Mouse (Mus musculus) lung, postnatal 10 days (tissue): Measurements from ENCODE around the gene Slc45a3.

Experiments
- DNase-seq: peaks from one replicate; pipeline ENCODE4 v3.0.0; 2021

Gene Slc45a3

DNA sequence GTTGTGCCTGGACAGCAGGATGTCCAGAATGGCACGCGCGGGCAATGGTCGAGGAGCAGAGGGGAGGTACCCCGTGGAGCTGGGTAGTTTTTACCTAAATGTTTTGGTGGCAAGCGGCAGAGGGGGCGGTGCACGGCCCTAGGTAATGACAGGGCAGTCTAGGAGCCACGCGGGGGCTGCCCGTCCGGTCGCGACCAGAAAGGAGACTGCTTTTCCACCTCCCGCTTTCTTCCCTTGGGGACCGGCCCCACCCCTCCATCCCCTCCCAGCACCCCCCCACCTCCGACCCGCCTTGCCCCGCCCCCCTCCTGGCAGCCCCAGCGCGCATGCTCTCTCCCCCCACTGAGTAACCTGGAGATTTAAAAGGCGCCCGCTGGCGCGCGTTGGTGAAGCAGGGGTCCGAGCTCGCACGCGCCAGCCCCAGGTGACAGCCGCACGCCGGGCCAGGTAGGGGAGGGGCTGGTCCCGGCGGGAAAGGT lies at the start of gene Slc45a3:
TSS of gene Slc45a3 (plus strand) at position 362 of the 479 bp plus-strand sequence.
- peak; percentile 29 for DNase-seq

- no peak for DNase-seq
Observed at GRCm38 (mm10) chr1:131917634-131918033, 45.1 kb upstream of the Slc45a3 start.

- no peak for DNase-seq
Observed at GRCm38 (mm10) chr1:131919052-131919451, 43.7 kb upstream of the Slc45a3 start.

DNA sequence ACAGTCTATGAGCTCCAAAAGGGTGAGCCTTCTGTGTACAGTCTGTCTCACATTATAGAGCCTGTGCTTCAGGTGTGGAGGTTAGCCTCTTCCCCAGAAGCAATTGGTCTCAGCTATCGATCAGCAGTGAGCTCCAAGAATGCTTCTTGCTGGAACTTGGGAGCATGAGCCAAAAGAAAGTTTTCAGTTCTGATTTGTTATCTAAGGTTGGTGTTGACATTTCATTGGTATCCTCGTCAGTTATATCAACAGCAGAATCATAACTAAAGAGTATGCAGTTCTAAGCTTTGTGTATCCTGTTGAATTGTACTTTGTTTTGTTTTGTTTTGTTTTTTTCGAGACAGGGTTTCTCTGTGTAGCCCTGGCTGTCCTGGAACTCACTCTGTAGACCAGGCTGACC lies 40.7 kb upstream of the Slc45a3 start:
- DNase-seq: no peak

DNA sequence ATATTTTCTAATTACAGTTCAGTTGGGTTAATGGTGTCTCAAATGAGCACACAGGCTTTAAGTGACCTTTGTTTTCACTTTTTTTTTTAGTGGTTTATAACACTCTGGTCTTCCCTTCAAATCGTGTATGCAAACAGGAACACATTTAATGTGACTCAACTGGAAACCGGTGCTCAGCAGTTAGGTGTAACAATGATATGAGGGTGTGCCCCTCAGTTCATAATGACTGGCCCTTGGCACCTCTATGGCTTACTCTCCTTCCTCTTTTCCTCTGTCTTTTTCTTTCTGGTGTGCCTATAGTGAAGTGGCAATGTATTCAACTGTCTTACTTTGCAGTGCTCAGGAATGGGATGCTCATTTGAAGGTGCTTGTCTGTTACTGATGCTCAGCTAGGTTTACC lies 29.3 kb upstream of the Slc45a3 start:
- DNase-seq: no peak

DNA sequence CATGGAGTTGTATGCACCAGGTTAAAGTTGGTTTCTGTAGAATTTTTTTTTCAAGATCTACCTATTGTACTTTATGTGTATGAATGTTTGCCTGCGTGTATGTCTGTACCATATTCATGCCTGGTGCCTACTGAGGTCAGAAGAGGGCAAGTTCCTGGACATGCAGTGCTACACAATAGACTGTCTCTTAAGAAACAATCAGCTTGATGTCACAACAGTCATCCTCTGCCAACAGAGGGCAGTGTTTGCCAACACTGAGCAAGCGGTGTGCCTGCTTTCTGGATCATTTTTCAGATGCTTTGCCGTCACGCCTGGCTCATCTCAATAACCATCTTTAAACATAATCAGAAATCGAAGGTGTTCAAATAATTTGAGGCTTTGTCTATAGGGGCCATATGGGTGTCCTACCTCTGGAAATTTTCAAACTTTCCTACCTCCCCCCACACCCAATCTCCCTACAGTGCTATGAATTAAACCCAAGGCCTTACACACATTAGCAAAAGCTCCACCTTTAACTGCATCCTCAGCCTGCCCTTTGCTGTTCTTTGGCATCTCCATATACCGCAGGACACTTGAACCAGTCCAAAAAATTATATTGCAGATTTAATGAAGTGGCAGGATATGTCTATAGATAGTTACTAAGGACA lies 25.0 kb upstream of the Slc45a3 start:
- peak; percentile 78 for DNase-seq

DNA sequence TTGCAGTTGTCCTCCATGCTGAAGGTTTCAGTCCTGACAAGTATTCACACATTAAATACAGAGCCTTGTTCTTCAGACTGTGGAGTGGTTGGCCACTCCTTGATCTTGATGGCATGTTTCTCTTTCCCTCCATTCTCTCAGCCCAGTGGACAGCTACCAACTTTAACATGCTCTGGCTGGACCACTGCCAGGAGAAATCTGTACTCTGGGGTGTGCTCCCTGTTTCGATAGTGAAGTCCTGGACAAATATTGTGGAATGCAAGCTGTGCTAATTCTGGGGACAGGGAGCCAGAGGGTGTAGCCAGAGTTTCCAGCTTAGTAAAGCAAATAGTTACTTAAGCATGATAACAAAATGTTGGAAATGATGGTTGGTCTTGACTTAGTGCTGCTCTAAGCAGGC lies 24.0 kb upstream of the Slc45a3 start:
- DNase-seq: peak; percentile 70

DNA sequence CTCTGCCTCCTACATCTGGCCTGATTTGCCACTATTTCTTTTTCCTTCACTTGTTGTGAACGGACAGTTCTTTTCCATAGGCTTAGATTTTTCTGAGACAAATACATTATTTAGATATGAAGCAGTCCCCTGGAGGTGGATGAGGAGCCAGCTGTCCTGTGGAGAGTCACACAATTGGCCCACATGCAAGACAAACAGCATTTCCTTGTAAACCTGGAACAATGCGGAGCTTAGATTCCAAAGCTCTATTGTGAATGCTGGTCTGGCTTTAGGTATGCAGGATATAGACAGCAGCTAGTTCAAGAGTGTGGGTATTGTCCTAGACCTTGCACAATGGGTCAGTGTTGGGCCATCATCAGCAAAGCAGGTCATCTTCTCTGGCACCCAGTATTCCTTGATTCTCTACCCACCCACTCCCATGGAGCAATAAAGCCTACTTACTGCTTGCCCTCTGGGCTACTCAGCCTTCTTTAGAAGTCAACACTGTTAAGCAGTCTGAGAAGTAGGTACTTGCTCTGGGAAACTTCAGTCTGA lies 22.0 kb upstream of the Slc45a3 start:
- no peak for DNase-seq

GRCm38 (mm10) chr1:131941501-131941900 lies 21.3 kb upstream of the Slc45a3 start:
- DNase-seq: no peak

DNA sequence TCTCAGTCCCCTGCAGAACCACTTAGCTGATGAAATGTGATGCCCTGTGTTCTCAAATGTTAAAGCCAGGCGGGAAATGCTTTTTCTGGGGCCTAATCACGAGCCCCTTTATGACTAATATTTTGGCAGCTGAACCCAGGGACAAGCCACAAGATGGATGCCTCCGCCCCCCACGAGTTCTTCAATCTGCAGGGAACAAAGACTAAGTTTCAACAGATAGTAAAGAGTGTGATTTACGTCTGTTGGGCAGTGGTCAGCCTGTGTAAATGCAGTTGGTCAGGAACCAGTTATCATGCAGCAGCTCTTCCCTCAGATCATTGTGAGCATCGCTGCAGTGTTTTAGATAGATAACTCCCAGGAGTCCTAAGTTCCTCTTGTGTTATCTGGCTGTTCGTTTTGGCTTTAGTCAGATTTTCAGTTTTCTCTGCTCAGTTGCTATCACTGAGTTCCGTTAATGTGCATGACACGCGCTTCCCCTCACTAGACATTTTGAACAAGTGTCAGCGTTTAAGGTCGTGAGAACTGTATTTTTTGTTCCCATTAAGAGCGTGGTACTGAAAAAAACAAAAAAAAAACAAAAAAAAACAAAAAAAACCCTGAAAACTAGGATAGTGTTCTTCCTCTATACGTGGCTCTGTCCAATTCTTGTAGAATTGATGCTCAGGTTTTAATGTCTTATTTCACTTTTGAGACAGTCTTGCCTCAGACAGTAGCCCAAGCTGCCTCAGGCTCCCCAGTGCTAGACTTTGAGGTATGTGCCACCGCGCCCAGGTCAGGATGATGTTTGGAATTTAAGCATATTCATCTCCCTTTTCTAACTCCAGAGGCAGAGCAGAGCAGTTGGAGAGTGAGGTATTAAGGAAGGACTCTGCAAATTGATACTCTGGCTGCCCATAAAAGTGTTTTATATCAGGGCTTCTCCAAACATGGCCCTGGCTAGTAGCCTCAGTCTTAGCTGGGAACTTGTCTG lies 19.9 kb upstream of the Slc45a3 start:
- no peak for DNase-seq

DNA sequence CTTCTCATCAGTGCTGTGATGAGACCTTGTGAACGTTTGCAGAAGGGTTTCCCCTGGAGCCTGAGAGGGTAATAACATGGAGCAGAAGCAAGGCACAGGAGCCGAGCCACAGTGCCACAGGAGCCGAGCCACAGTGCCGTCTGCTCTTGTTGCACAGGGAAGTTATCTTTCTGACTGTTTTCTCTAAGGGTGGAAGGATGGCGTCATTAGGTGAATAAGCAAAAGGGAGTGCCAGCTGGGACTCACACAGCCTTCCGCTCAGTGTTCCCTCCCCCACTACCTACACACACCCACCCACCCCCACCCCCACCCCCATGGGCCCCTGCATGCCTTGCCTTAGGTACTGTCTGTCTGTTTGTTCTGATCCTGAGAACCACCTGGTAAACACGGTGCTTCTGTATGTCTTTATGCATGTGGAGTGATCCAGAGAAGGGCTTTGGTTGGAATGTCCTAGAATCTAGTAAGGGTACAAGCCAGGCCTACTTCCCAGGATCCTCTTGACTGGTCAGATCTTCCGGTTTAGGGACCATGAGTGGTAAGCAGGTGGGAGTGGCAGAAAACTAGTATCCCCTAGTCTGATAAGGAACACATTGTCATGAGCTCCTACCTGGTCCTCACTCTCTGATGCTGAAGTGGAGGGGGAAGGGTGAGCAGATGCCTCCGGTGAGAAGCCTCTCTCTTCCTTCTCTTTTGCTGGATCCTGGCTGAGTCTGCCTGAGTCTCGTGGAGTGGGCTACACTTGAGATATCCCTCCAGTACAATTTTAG lies 16.9 kb upstream of the Slc45a3 start:
- DNase-seq: no peak

GRCm38 (mm10) chr1:131946462-131947215 lies 16.1 kb upstream of the Slc45a3 start:
- DNase-seq: no peak

- no peak for DNase-seq
Observed at GRCm38 (mm10) chr1:131947997-131948525, 14.7 kb upstream of the Slc45a3 start.

- DNase-seq: no peak
Observed at GRCm38 (mm10) chr1:131954242-131954865, 8.4 kb upstream of the Slc45a3 start.

- no peak for DNase-seq
Observed at GRCm38 (mm10) chr1:131955131-131955757, 7.5 kb upstream of the Slc45a3 start.

- DNase-seq: no peak
Observed at GRCm38 (mm10) chr1:131957416-131957815, 5.4 kb upstream of the Slc45a3 start.

DNA sequence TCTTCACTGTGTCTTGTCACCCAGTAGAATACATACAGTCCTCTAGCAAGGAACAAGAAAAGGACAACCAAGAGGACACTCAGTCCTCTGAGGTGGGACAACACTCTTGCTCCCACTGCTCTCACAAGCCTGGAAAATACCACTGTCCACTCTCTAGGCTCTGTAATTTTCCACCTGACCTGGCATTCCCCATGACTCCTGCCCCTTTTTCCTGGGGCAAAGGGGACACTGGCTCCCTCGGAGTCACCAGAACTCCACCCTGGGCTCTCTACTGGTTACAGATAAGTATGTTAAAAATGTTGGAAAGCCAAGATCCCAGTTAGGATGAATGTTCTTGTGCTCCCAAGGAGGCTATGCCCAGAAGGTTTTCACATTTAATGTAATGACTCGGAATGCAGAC lies 1.8 kb upstream of the Slc45a3 start:
- DNase-seq: no peak

DNA sequence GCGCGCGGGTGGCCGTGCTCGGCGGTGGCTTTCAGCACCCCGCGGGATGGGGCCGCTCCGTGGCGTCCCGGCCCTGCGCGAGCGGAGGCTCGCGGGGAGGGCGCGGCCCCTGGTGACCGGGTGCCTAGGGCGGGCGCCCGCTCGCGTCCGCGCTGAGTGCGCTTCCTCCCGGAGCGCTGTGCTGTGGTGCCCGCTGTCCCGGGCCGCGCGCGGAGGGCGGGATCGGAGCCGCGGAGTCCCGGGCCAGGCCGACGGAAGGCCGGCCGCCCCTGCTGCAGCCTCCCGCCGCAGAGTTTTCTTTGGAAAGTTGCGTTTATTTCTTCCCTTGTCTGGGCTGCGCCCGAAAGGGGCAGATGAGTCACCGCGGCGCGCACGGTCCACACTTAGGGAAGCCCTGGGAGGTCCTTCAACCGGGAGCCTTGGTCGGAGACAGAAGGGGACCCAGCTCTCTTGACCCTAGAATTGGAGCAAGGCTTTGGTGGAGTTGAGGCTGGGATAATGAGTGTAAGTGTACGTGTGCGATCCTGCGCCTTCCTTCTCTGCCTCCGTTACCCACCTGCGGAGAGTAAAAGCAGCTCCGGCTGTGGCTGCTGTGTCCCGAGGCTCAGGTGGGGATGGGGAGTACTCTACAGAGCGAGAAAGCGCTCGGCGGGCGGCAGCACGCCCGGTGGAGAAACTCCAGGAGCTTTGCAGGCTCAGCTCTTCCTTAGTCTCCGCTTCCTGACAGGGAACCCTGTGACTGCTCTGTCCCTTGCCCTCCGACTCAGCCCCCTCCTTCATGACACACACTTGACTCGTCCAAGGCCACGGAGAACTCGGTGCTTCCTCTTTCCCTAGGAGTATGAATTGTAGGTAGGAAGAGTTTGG lies 551 bp downstream of the Slc45a3 start:
- no peak for DNase-seq

- DNase-seq: no peak
Observed at GRCm38 (mm10) chr1:131964100-131964499, 1.3 kb downstream of the Slc45a3 start.

DNA sequence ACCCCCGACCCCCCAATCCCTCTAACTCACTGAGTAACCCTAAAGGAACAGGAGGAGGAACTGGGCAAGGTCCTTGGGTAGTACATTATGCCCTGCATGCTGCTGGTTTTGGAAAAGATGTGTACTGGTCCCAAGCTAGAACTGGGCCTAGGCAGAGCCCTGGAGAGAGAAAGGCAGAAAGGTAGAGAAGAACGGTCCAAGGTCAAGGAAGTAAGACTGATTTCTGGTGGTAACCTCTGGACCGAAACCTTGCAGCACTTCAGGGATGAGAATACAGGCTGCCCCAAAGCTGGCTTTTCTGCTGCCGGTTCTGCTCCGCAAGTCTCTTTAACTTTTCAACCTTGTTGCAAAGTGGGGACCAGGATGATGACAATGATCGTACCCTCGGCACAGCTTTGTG lies 1.8 kb downstream of the Slc45a3 start:
- DNase-seq: no peak
